Mouse (Mus musculus) left cerebral cortex, postnatal 10 days (tissue): ENCODE measurements at regions not wholly inside any gene's neighbourhood (a gene's known extent, or its start where the extent isn't known, plus 50 kb on each side); places are given as distances from the start of the nearest gene placed in this dataset.

ENCODE experiments used
- DNase-seq, 2 experiments: peaks; one replicate each; pipeline ENCODE4 v3.0.0; 2021 to 2022; ENCODE audit warnings: low spot score in 2 of 2, mixed read lengths in 1 of 2; ENCODE audit errors: extremely low spot score in 1 of 2
- intact Hi-C: fragments of 180-260 bp; cut with DNase I; formaldehyde crosslinking; loops from one replicate; pipeline ENCODE4 v1.15.1; 2025

- DNase-seq = no peak
- intact Hi-C loops = no loop called here
These were observed 277.3 kb upstream of the Gm597 start for GRCm38 (mm10) chr1:29057339-29057738.

DNA sequence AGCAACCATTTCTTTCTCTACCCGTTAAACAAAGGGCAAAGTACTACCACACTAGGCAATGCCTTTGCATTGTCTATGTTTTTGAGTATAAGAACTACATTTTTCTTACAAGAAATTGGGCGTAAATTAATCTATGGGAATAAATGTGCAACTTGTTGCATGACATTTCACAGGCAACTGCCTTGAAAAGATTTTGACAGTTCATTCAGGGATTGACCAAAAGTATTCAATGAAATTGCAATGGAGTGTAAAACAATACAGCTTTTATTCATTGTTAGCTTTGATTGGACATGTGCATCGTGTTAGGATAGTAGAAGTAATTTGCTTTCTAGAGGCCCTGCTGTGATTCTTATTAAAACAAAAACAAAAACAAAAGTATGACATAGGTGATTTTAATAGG is 233.7 kb upstream of the Gm597 start:
- intact Hi-C loops = no loop called here
- no peak for DNase-seq

GRCm38 (mm10) chr1:29001184-29001583 is 221.1 kb upstream of the Gm597 start:
- intact Hi-C loops = no loop called here
- DNase-seq = no peak

DNA sequence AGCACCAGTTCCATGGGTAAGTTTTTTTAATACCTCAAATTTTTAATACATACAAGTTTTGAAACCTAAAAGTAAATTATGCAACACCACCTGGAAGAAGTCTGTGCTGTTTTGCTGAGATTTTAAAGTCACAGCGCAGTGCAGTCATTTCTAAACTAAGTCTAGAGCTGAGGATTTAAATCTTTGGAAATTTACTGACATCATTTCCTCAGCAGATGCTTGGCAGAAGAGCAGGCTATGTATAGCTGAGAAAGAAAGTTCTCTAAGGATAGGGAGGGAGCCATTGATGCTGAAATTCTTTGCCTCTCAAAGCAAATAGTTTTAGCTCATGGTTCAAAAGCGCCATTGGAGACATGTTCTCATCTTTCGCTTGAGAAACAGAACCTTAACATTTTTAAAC is 190.9 kb upstream of the Gm597 start:
- peak in 1 of 2 experiments; percentile 45 for DNase-seq
- intact Hi-C loops = no loop called here
